Mouse (Mus musculus): ENCODE measurements around the gene 1110002E22Rik. TPM values are rescaled to one million over a fixed set of nuclear protein-coding genes. Genes with fewer than 3 reads are reported as not detected.
A peak's percentile ranks its signal among the peaks of the same experiment; 100 is the strongest.

The 1110002E22Rik gene
- polyA plus RNA-seq, 1 experiment from 2014 or later = 16.0 TPM

- H3K27me3 ChIP-seq = no peaks in the 10 kb centered on the region
- ATAC-seq (replicated peaks; ENCODE audit: insufficient number of reproducible peaks, insufficient read depth, low FRiP score, low read depth) = no peak
- no peak overlapping the region for H3K9ac ChIP-seq
- H3K9me3 ChIP-seq (replicated peaks) = no peaks in the 10 kb centered on the region
- H3K36me3 ChIP-seq = peaks cover 6% of the 10 kb centered on the region; the same call in 1 of the 2 replicates
- no peak overlapping the region for H3K4me2 ChIP-seq
- H3K27ac ChIP-seq = 0 out of 2 replicates have a peak overlapping the region, but pooled peaks have one; percentile 7
- no peak overlapping the region for H3K4me3 ChIP-seq
- peaks cover 26% of the 10 kb centered on the region for H3K4me1 ChIP-seq (replicated peaks)
- 35% methylated on average over 1 of the region's 1 CpGs for WGBS
Observed at GRCm38 (mm10) chr3:138078701-138079100, 13.8 kb downstream of the 1110002E22Rik start.

DNA sequence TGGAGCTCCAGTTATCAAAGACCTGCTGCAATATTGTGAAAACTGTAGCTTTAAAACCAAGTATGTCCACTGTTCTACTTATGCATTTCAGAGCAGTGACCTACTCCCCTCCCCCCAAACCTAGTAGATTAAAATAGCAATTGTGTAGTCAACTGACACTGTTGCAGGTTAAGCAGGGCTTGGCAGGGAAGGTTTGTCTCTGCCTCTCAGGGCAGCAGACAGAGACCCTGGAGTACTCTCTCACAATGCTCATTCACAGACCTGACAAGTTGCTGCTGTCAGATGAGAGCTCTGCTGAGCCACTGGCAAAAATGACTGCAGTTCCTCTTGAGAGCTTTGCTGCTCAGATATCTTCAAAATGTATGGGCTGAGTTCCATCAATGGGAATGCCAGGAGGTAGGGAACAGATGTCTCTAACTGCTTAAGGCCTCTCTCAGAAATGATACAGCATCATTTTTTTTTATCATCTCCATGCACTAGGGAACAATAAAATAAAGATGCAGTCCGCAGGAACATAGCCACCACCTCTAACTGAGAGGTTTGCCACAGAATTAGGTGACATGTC, 18.3 kb downstream of the 1110002E22Rik start:
- no peak for ATAC-seq (replicated peaks; ENCODE audit: insufficient number of reproducible peaks, insufficient read depth, low FRiP score, low read depth)
- Histone ChIP-seq H3K27ac (peak overlapping the region; percentile 72), H3K4me1 (replicated peaks) (peaks cover 18% of the 10 kb centered on the region), H3K4me2 (no peak overlapping the region), H3K36me3 (peaks cover 6% of the 10 kb centered on the region; the same call in 1 of the 2 replicates), H3K9ac (no peak overlapping the region), H3K4me3 (no peak overlapping the region), H3K27me3 (no peaks in the 10 kb centered on the region), H3K9me3 (replicated peaks) (no peaks in the 10 kb centered on the region)
- WGBS = 64% methylated on average over 1 of the region's 1 CpGs

GRCm38 (mm10) chr3:138083896-138084295, 19.0 kb downstream of the 1110002E22Rik start:
- no peak for ATAC-seq (replicated peaks; ENCODE audit: insufficient number of reproducible peaks, insufficient read depth, low FRiP score, low read depth)
- Histone ChIP-seq H3K27ac (peak overlapping the region; percentile 72), H3K4me1 (replicated peaks) (peaks cover 13% of the 10 kb centered on the region), H3K27me3 (no peaks in the 10 kb centered on the region), H3K9me3 (replicated peaks) (no peaks in the 10 kb centered on the region), H3K9ac (no peak overlapping the region), H3K4me3 (no peak overlapping the region), H3K4me2 (no peak overlapping the region), H3K36me3 (0 out of 2 replicates have a peak, but pooled peaks cover 6% of the 10 kb centered on the region)
- WGBS = 67% methylated on average over 4 of the region's 4 CpGs

DNA sequence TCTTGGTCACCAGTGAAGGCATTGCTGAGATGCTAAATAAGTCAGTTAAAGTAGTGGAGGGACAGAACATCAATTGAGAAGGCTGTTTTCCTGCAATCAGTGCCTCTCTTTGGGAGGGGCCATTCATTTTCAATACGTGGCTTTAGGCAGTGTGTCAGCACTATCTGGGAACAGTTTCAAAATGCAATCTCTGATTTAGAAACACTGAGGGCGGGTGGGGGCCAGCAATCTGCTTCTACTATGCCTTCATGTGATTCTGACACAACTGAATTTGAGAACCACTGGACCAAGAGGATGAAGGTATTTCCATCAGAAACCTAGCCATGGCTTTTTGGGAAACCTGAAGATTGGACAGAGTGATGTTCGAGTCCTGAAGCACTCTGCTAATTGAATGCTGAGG, 30.4 kb downstream of the 1110002E22Rik start:
- ATAC-seq (replicated peaks; ENCODE audit: insufficient number of reproducible peaks, insufficient read depth, low FRiP score, low read depth) = no peak
- 57% methylated on average over 3 of the region's 3 CpGs for WGBS
- H3K27me3 ChIP-seq = no peaks in the 10 kb centered on the region
- no peak overlapping the region for H3K9ac ChIP-seq
- H3K4me2 ChIP-seq = no peak overlapping the region
- H3K36me3 ChIP-seq = no peaks in the 10 kb centered on the region
- H3K27ac ChIP-seq = peak overlapping the region; percentile 36; the same call in 1 of the 2 replicates
- H3K4me1 ChIP-seq (replicated peaks) = peaks cover 27% of the 10 kb centered on the region
- no peak overlapping the region for H3K4me3 ChIP-seq
- no peaks in the 10 kb centered on the region for H3K9me3 ChIP-seq (replicated peaks)

- Histone ChIP-seq H3K27ac (peak overlapping the region; percentile 36; the same call in 1 of the 2 replicates), H3K4me2 (no peak overlapping the region)
Observed at GRCm38 (mm10) chr3:138095718-138096117, 30.9 kb downstream of the 1110002E22Rik start.

DNA sequence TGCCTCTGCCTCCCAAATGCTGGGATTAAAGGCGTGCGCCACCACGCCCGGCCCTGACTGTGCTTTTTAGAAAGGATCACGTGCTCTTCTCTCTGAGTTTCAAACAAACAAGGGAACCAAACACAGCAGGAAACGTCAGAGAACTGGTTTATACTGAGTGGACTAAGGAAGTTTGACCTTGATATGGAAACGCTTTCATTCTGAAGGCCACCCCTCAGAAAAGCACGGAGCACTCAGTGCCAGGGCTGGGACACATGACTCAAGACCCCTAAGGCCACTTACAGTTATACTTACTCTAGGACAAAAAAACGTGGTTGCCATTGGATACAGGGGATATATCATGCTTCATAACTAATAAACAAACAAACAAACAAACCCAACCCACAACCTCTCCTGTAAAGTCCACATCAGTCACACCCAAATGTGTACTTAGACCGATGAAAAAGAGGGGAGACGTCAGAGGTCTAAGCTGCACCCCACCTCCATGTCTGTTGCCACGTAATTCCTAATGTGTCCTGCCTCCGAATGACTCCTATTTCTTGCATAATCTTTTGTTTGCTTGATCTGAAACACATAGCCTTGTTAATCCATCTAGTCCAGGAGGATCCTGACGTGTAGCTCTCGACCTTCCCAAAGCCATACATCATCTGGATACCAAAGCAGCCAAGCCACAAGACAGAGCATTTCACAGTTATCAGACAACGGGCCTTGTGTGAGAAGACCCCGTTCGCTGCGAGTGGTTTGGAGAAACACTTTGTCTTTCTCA, 31.6 kb downstream of the 1110002E22Rik start:
- Histone ChIP-seq H3K36me3 (no peaks in the 10 kb centered on the region), H3K4me1 (replicated peaks) (peaks cover 27% of the 10 kb centered on the region), H3K27ac (peak overlapping the region; percentile 49; the same call in 1 of the 2 replicates), H3K9me3 (replicated peaks) (no peaks in the 10 kb centered on the region), H3K27me3 (no peaks in the 10 kb centered on the region), H3K4me3 (no peak overlapping the region), H3K4me2 (no peak overlapping the region), H3K9ac (no peak overlapping the region)
- 82% methylated on average over 19 of the region's 19 CpGs for WGBS
- no peak for ATAC-seq (replicated peaks; ENCODE audit: insufficient number of reproducible peaks, insufficient read depth, low FRiP score, low read depth)

More at GRCm38 (mm10) chr3:138095718-138096117, 30.9 kb downstream of the 1110002E22Rik start:
- peaks cover 27% of the 10 kb centered on the region for H3K4me1 ChIP-seq (replicated peaks)
- no peak overlapping the region for H3K4me3 ChIP-seq
- no peaks in the 10 kb centered on the region for H3K9me3 ChIP-seq (replicated peaks)
- 46% methylated on average over 10 of the region's 10 CpGs for WGBS
- no peaks in the 10 kb centered on the region for H3K27me3 ChIP-seq
- no peaks in the 10 kb centered on the region for H3K36me3 ChIP-seq
- no peak overlapping the region for H3K9ac ChIP-seq
- ATAC-seq (replicated peaks; ENCODE audit: insufficient number of reproducible peaks, insufficient read depth, low FRiP score, low read depth) = peak; percentile 31; the same call in 1 of the 2 replicates

DNA sequence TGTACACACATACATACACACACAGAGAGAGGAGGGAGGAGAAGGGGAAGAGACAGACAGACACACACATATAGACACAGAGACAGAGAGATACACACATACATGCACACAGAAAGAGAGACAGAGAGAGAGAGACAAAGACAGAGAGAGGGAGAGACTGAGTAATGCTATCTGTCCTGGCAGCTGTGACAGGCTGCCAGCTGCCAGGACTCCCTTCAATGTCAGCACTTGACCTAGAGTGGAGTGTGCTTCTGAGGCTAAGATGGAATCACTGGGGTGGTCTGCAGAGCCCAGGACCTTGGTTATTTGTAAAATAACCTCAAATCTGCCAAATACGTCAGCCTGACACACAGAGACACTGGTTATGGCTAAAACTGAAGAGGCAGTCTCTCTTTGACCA, 32.9 kb downstream of the 1110002E22Rik start:
- ATAC-seq (replicated peaks; ENCODE audit: insufficient number of reproducible peaks, insufficient read depth, low FRiP score, low read depth) = peak; percentile 73
- H3K9ac ChIP-seq = no peak overlapping the region
- H3K9me3 ChIP-seq (replicated peaks) = no peaks in the 10 kb centered on the region

DNA sequence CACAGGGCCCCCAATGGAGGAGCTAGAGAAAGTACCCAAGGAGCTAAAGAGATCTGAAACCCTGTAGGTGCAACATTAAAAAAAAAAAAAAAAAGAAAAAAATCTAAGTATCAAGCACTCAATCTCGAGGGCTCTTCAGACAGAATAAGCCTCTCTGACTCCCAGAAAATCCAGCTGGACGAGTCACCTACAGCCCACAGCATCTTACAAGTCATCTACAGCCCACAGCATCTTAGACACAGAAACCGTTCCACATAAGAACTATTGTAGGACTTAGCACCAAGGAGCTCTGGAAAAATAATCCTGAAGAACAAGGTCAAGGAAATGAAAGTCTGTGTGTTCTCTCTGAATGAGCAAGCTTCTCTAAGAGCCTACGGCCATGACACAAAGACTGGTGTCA, 37.1 kb downstream of the 1110002E22Rik start:
- Histone ChIP-seq H3K27ac (no peak overlapping the region), H3K9me3 (replicated peaks) (no peaks in the 10 kb centered on the region), H3K4me2 (no peak overlapping the region), H3K27me3 (no peaks in the 10 kb centered on the region), H3K4me3 (no peak overlapping the region), H3K9ac (no peak overlapping the region), H3K36me3 (no peaks in the 10 kb centered on the region), H3K4me1 (replicated peaks) (peaks cover 22% of the 10 kb centered on the region)
- ATAC-seq (replicated peaks; ENCODE audit: insufficient number of reproducible peaks, insufficient read depth, low FRiP score, low read depth) = no peak
- WGBS = 84% methylated on average over 4 of the region's 4 CpGs

More for the DNA sequence above, 32.9 kb downstream of the 1110002E22Rik start:
- no peak overlapping the region for H3K4me3 ChIP-seq
- H3K27me3 ChIP-seq = no peaks in the 10 kb centered on the region
- no peaks in the 10 kb centered on the region for H3K36me3 ChIP-seq
- peak overlapping the region; percentile 49 for H3K27ac ChIP-seq
- WGBS = 69% methylated on average over 1 of the region's 1 CpGs
- H3K4me1 ChIP-seq (replicated peaks) = peaks cover 27% of the 10 kb centered on the region
- no peak overlapping the region for H3K4me2 ChIP-seq

GRCm38 (mm10) chr3:138103690-138104089, 38.8 kb downstream of the 1110002E22Rik start:
- Histone ChIP-seq H3K9me3 (replicated peaks) (no peaks in the 10 kb centered on the region), H3K27me3 (no peaks in the 10 kb centered on the region), H3K4me3 (no peak overlapping the region), H3K4me2 (no peak overlapping the region), H3K4me1 (replicated peaks) (peaks cover 9% of the 10 kb centered on the region), H3K36me3 (no peaks in the 10 kb centered on the region), H3K9ac (no peak overlapping the region), H3K27ac (no peak overlapping the region)
- ATAC-seq (replicated peaks; ENCODE audit: insufficient number of reproducible peaks, insufficient read depth, low FRiP score, low read depth) = no peak
- 90% methylated on average over 4 of the region's 4 CpGs for WGBS

DNA sequence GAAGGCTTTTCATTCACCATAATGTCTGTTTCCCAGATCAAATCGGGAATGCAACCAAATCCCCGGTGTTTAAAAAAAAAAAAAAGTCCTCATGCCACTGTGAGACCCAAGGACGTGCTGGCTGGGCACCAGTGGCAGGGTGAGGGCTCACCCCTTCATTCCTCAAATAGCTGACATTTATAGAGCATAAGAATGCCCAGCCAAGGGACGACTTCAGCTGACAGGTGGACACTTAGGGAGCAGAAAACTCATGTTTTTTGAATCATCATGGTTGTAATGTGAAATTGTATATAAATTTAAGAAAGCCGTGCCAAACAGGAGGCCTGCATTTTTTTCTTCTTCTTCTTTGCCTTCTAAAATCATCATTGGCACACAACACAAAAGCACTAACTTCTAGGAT, 40.2 kb downstream of the 1110002E22Rik start:
- 52% methylated on average over 5 of the region's 5 CpGs for WGBS
- Histone ChIP-seq H3K4me1 (replicated peaks) (peaks cover 9% of the 10 kb centered on the region), H3K27ac (no peak overlapping the region), H3K9ac (no peak overlapping the region), H3K9me3 (replicated peaks) (no peaks in the 10 kb centered on the region), H3K4me3 (no peak overlapping the region), H3K36me3 (no peaks in the 10 kb centered on the region), H3K27me3 (no peaks in the 10 kb centered on the region), H3K4me2 (no peak overlapping the region)
- ATAC-seq (replicated peaks; ENCODE audit: insufficient number of reproducible peaks, insufficient read depth, low FRiP score, low read depth) = no peak

GRCm38 (mm10) chr3:138106887-138107286, 42.0 kb downstream of the 1110002E22Rik start:
- H3K27me3 ChIP-seq = no peaks in the 10 kb centered on the region
- H3K4me2 ChIP-seq = no peak overlapping the region
- H3K36me3 ChIP-seq = no peaks in the 10 kb centered on the region
- H3K4me1 ChIP-seq (replicated peaks) = peaks cover 9% of the 10 kb centered on the region
- 93% methylated on average over 10 of the region's 10 CpGs for WGBS
- no peak for ATAC-seq (replicated peaks; ENCODE audit: insufficient number of reproducible peaks, insufficient read depth, low FRiP score, low read depth)
- H3K9me3 ChIP-seq (replicated peaks) = no peaks in the 10 kb centered on the region
- no peak overlapping the region for H3K9ac ChIP-seq
- no peak overlapping the region for H3K27ac ChIP-seq
- H3K4me3 ChIP-seq = no peak overlapping the region

All from heart, embryonic 15.5 days (tissue).